Mouse (Mus musculus) testis, postnatal 10 days (tissue): Measurements from ENCODE around the gene Spock1.

Source experiments
- DNase-seq: peaks from one replicate; pipeline ENCODE4 v3.0.0; 2021; ENCODE audit warnings: low spot score

Gene Spock1

DNA sequence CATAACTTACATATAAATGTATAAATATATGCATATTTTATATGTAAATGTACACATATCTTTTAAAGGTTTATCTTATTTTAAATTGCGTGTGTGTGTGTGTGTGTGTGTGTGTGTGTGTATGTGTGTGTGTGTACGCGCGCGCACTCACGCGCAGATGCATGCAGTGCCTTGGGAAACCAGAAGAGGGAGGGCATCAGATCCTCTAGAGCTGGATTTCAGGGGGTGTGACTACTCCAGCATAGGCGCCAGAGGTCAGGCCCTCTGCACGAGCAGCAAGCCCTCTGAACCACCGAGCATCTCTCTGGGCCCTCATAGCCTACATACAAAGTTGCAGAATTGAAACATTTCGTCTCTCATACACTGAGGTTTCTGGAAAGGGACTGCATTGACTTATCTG is 180.4 kb downstream of the Spock1 start:
- no peak for DNase-seq

GRCm38 (mm10) chr13:57726654-57727053 is 181.5 kb downstream of the Spock1 start:
- DNase-seq, result no peak

DNA sequence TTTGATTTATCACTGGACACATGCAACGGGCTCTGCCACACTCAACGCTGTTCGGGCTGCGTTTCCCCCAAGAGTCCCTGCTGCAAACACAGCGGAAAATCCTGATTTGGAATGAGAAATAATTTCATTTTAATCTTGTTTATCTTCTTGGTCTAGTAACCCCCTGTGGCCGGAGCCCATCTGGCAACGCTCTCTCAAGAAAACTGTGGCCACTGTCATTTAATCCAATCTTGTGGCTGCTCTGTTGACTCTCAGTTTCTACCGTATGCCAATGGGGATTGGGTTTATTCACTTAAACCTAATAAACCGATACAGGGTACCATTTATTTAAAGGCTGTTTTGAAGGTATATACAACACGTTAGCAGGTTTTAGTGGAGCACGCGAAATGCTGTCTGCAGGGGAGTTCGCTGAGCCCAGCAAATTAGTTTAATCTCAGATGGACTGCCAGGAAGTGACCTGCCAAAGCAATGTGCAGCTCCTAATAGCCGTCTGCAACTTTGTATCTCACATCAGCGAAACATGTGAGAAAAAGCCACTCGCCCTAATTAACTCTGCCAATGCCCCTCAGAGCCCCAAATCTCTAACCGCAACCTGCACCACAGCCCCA is 185.7 kb downstream of the Spock1 start:
- DNase-seq, result no peak

GRCm38 (mm10) chr13:57721524-57722279 is 186.4 kb downstream of the Spock1 start:
- DNase-seq, result no peak

GRCm38 (mm10) chr13:57718087-57718486 is 190.0 kb downstream of the Spock1 start:
- DNase-seq, result no peak

DNA sequence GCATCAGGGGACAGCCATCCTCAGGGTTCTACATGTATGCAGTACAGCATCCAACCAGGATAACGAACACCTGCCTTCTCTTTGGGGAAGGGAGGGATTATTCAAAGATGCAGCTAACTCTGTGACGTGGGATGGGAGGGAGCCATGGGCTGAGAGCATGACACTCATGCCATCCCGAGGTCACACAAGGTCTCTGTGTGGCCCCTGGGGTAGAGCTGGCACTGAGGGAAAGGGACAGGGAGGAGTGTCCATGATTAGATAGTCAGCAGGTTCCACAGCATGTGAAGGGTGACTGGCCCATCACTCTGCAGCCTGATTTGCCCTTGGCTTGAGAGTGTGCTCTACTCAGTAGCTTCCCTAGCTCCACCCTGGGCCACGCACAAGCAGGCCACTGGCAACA is 195.2 kb downstream of the Spock1 start:
- no peak for DNase-seq

GRCm38 (mm10) chr13:57708425-57708824 is 199.7 kb downstream of the Spock1 start:
- no peak for DNase-seq

GRCm38 (mm10) chr13:57702966-57703365 is 205.2 kb downstream of the Spock1 start:
- DNase-seq, result no peak

DNA sequence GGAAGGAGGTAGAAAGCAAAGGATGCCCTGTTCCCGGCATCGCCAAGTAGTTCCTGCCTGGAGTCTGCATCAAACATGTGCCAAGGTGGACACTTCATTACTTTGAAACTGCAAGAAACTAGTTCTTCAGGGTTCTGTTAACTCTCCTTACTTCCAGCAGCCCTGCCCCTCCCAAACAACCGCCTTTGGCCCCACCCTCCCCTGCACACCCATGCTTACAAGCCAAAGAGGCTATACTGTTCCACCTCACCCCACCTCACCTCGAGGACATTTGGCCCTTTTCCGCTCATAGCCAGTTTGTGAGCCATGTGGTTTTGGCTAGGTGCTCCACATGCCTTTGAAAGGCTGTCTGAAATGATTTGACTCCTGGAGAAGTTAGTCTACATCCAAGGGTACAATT is 211.4 kb downstream of the Spock1 start:
- DNase-seq, result no peak

DNA sequence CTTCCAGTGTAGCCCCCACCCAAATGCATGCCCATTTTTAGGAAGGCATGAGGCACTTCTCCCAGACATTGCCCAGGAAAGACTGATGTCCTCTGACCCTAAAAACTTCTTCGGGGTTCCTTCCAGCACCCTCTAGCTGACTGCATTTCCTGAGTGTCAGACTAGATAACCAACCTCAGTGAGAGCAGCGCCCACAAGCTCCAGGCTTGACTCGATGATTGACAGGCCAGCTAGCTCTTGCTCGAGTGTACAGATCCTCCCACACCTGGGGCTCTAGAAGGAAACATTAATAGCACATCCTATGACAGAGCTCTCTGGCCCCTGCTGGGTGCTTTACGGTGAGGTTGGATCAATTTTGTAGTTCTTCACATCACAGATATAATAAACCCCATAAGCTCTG is 219.2 kb downstream of the Spock1 start:
- DNase-seq, result no peak

GRCm38 (mm10) chr13:57686437-57686836 is 221.7 kb downstream of the Spock1 start:
- no peak for DNase-seq

GRCm38 (mm10) chr13:57685201-57685600 is 222.9 kb downstream of the Spock1 start:
- DNase-seq, result no peak

- DNase-seq, result no peak
These were observed 228.5 kb downstream of the Spock1 start for GRCm38 (mm10) chr13:57679591-57679990.

DNA sequence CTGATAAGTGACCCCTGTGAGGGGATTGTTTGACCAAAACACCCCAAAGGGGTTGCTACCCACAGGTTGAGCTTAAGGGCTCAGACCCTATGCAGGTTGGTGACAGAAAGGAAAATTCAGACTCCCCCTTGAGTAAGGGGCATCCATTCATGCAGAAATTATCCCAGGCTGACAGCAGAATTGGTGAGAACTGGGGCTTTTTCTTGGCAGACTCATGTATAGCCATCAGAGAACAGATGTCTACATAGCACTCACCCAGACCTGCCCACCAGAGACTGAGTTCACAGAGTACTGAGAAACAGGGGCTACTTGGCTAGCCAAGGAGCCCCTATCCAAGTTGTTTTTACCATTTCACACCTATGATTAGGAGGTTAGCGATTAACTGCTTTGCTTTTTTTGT is 231.3 kb downstream of the Spock1 start:
- DNase-seq, result no peak

GRCm38 (mm10) chr13:57673399-57673798 is 234.7 kb downstream of the Spock1 start:
- no peak for DNase-seq

GRCm38 (mm10) chr13:57672762-57673161 is 235.4 kb downstream of the Spock1 start:
- DNase-seq, result no peak

DNA sequence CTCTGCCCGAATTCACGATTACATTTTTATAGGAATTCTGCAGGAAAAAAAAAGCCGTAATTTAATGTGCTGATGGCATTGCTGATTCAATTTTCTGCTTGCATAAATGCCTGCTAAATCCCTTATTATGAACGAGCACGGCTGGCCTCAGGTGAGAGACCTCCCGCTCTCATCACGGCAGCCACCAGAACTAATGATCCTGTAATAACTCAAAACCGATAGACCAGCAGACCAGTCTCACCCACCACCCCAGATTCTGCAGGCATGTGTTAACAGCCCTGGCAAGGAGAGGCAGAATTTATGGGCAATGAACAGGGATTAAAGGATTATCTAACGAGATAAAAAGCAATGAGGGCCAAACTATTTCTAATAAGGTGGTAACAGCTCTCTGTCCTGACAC is 236.2 kb downstream of the Spock1 start:
- no peak for DNase-seq

- no peak for DNase-seq
These were observed 236.8 kb downstream of the Spock1 start for GRCm38 (mm10) chr13:57671322-57671721.

- DNase-seq, result no peak
These were observed 240.5 kb downstream of the Spock1 start for GRCm38 (mm10) chr13:57667621-57668020.

- no peak for DNase-seq
These were observed 241.8 kb downstream of the Spock1 start for GRCm38 (mm10) chr13:57666173-57666842.

DNA sequence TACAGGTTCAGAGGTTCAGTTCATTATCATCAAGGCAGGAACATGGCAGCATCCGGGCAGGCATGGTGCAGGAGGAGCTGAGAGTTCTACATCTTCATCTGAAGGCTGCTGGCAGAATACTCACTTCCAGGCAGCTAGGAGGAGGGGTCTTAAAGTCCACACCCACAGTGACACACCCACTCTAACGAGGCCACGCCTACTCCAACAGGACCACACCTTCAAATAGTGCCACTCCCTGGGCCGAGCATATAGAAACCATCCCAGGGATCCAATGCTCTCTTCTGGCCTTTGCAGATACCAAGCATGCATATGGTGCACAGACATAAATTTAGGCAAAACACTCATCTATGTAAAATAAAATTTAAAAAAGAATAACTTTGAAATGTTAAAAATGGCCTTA is 245.6 kb downstream of the Spock1 start:
- DNase-seq, result no peak

GRCm38 (mm10) chr13:57660523-57660922 is 247.6 kb downstream of the Spock1 start:
- no peak for DNase-seq

DNA sequence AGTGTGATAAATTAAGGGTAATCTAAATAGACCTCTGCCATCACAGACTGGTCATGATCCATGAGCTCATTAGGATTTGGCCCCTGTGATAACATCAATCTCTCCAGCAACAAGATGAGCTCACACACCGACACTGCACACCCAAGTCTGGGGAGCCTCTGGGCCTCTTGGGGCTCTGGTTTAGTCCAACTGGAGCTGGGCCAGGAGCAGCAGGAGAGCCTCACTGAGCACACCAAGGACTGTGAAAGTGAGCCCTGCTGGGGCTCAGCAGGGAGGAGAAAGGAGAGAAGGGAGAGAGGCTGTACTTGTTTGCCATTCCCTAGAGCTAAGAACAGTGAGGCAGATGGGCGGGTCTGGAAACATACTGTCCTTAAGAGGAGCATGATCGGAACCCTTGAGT is 248.3 kb downstream of the Spock1 start:
- peak; percentile 53 for DNase-seq
